Mouse (Mus musculus) G1E (cell line): ENCODE measurements around the gene Spata2l.

Experiments
- CTCF ChIP-seq: IDR thresholded peaks from 2 replicates; pipeline ENCODE4 v1.5.1; 2012; ENCODE audit warnings: low read depth, low read length, inconsistent platforms, mixed read lengths
- GATA1 ChIP-seq: IDR thresholded peaks from 2 replicates; pipeline ENCODE4 v1.6.1; 2012; ENCODE audit warnings: borderline replicate concordance, low read length, inconsistent platforms, mixed read lengths

- TF ChIP-seq GATA1 (no peak), CTCF (no peak)
Measured at GRCm38 (mm10) chr8:123188006-123188405, 48.0 kb downstream of the Spata2l start.
